Mouse (Mus musculus) CH12.LX (cell line): ENCODE data around the gene Tmem231. TPM values are rescaled to one million over a fixed set of nuclear protein-coding genes. Genes with fewer than 3 reads are reported as not detected.

Experiments
- DNase-seq: peaks from one replicate; pipeline ENCODE4 v3.0.0-alpha.2; 2013; ENCODE audit errors: extremely low read depth
- H3K27ac ChIP-seq: 2 replicates; pipeline ENCODE4 v1.5.1; 2012; ENCODE audit warnings: low read depth, mild to moderate bottlenecking, control low read depth, moderate library complexity; ENCODE audit not compliant: insufficient read depth
- H3K27me3 ChIP-seq: replicated peaks from 2 replicates; pipeline ENCODE3; 2012; ENCODE audit warnings: inconsistent platforms
- H3K36me3 ChIP-seq, 2 experiments: replicated peaks in 1 of 2; 2 replicates each; pipeline versions ENCODE3 to v1.6.1; 2012; ENCODE audit warnings: inconsistent platforms in 1 of 2, low read length in 1 of 2, mild to moderate bottlenecking in 1 of 2, mixed read lengths in 1 of 2, moderate library complexity in 1 of 2; ENCODE audit not compliant: control insufficient read depth in 1 of 2, insufficient read depth in 1 of 2
- H3K4me1 ChIP-seq, 2 experiments: 2 replicates each; pipeline ENCODE4 v1.6.1; 2012; ENCODE audit warnings: inconsistent platforms in 1 of 2, moderate library complexity in 1 of 2; ENCODE audit not compliant: insufficient read depth in 2 of 2, control insufficient read depth in 1 of 2
- H3K4me2 ChIP-seq: 2 replicates; pipeline ENCODE4 v1.6.1; 2012; ENCODE audit warnings: low read depth, mild to moderate bottlenecking, control low read depth; ENCODE audit not compliant: poor library complexity, insufficient read depth, severe bottlenecking
- H3K4me3 ChIP-seq, 3 experiments: fragments of 150-350 bp in 1 of 3; sonication (generic) in 1 of 3; replicated peaks in 1 of 3; 2 replicates each; pipeline versions ENCODE3 to v1.5.1; 2011 to 2012; ENCODE audit warnings: low read depth in 2 of 3, low read length in 2 of 3, mild to moderate bottlenecking in 2 of 3, moderate library complexity in 2 of 3, control low read depth in 1 of 3, improper control_type of control experiment in 1 of 3, inconsistent platforms in 1 of 3, mixed read lengths in 1 of 3; ENCODE audit not compliant: poor library complexity in 1 of 3
- H3K79me2 ChIP-seq: replicated peaks from 2 replicates; pipeline ENCODE4 v1.6.1; 2012; ENCODE audit warnings: mild to moderate bottlenecking, moderate library complexity; ENCODE audit not compliant: control insufficient read depth, poor library complexity, insufficient read depth, severe bottlenecking; ENCODE audit errors: extremely low read depth
- H3K9ac ChIP-seq: 2 replicates; pipeline ENCODE4 v1.6.1; 2012; ENCODE audit warnings: low read depth, mild to moderate bottlenecking, control low read depth, moderate library complexity; ENCODE audit not compliant: insufficient read depth
- H3K9me3 ChIP-seq: replicated peaks from 2 replicates; pipeline ENCODE3; 2012; ENCODE audit warnings: low read length, inconsistent platforms, mixed read lengths
- BHLHE40 ChIP-seq: IDR thresholded peaks from 2 replicates; pipeline ENCODE4 v1.6.1; 2011; ENCODE audit warnings: mild to moderate bottlenecking, low read depth, low read length, improper control_type of control experiment
- CHD2 ChIP-seq: IDR thresholded peaks from 2 replicates; pipeline ENCODE4 v1.6.1; 2011; ENCODE audit warnings: low read length, improper control_type of control experiment
- CTCF ChIP-seq, 2 experiments: IDR thresholded peaks in 1 of 2; conservative IDR thresholded peaks in 1 of 2; 2 replicates each; pipeline ENCODE4 v1.5.1; 2011 to 2012; ENCODE audit warnings: low read depth in 2 of 2, low read length in 2 of 2, improper control_type of control experiment in 1 of 2, inconsistent platforms in 1 of 2, mild to moderate bottlenecking in 1 of 2, moderate library complexity in 1 of 2
- EP300 ChIP-seq: IDR thresholded peaks from 2 replicates; pipeline ENCODE4 v1.6.1; 2011; ENCODE audit warnings: low read length, improper control_type of control experiment
- ETS1 ChIP-seq: conservative IDR thresholded peaks from 2 replicates; pipeline ENCODE4 v1.6.1; 2012; ENCODE audit warnings: low read depth, mild to moderate bottlenecking, inconsistent platforms, low read length, improper control_type of control experiment, moderate library complexity
- JUN ChIP-seq: IDR thresholded peaks from 2 replicates; pipeline ENCODE4 v1.6.1; 2011; ENCODE audit warnings: low read depth, mild to moderate bottlenecking, low read length, improper control_type of control experiment, moderate library complexity; ENCODE audit not compliant: insufficient read depth
- KAT2A ChIP-seq: IDR thresholded peaks from 2 replicates; pipeline ENCODE4 v1.6.1; 2012; ENCODE audit warnings: low read length, improper control_type of control experiment, inconsistent platforms; ENCODE audit not compliant: insufficient replicate concordance
- MAFK ChIP-seq: IDR thresholded peaks from 2 replicates; pipeline ENCODE4 v1.6.1; 2011; ENCODE audit warnings: low read length, improper control_type of control experiment; ENCODE audit not compliant: insufficient replicate concordance
- MAX ChIP-seq: IDR thresholded peaks from 2 replicates; pipeline ENCODE4 v1.6.1; 2011; ENCODE audit warnings: low read length, improper control_type of control experiment
- MEF2A ChIP-seq: IDR thresholded peaks from 2 replicates; pipeline ENCODE4 v1.6.1; 2014; ENCODE audit warnings: low read depth, mild to moderate bottlenecking, inconsistent platforms, low read length, improper control_type of control experiment, borderline replicate concordance
- MXI1 ChIP-seq: IDR thresholded peaks from 2 replicates; pipeline ENCODE4 v1.6.1; 2011; ENCODE audit warnings: mild to moderate bottlenecking, low read depth, low read length, improper control_type of control experiment
- NELFE ChIP-seq: IDR thresholded peaks from 2 replicates; pipeline ENCODE4 v1.6.1; 2011; ENCODE audit warnings: low read depth, low read length, improper control_type of control experiment
- NRF1 ChIP-seq: IDR thresholded peaks from 2 replicates; pipeline ENCODE4 v1.6.1; 2014; ENCODE audit warnings: low read depth, mild to moderate bottlenecking, inconsistent platforms, low read length, improper control_type of control experiment, moderate library complexity
- PAX5 ChIP-seq: IDR thresholded peaks from 2 replicates; pipeline ENCODE4 v1.6.1; 2012; ENCODE audit warnings: low read length, inconsistent platforms, mixed read lengths
- POLR2A ChIP-seq: IDR thresholded peaks from 2 replicates; pipeline ENCODE4 v1.6.1; 2011; ENCODE audit warnings: low read depth, mild to moderate bottlenecking, improper control_type of control experiment, low read length
- SIN3A ChIP-seq: IDR thresholded peaks from 2 replicates; pipeline ENCODE4 v1.6.1; 2012; ENCODE audit warnings: low read length, improper control_type of control experiment, inconsistent platforms
- SMC3 ChIP-seq: IDR thresholded peaks from 2 replicates; pipeline ENCODE4 v1.6.1; 2011; ENCODE audit warnings: low read depth, low read length, improper control_type of control experiment
- TCF12 ChIP-seq: IDR thresholded peaks from 2 replicates; pipeline ENCODE4 v1.6.1; 2014; ENCODE audit warnings: low read depth, mild to moderate bottlenecking, inconsistent platforms, low read length, improper control_type of control experiment
- ZKSCAN1 ChIP-seq: IDR thresholded peaks from 2 replicates; pipeline ENCODE4 v1.6.1; 2012; ENCODE audit warnings: low read depth, inconsistent platforms, low read length, improper control_type of control experiment, borderline replicate concordance
- ZMIZ1 ChIP-seq: IDR thresholded peaks from 2 replicates; pipeline ENCODE4 v1.6.1; 2012; ENCODE audit warnings: low read depth, mild to moderate bottlenecking, inconsistent platforms, low read length, improper control_type of control experiment
- ZNF384 ChIP-seq: IDR thresholded peaks from 2 replicates; pipeline ENCODE4 v1.6.1; 2012; ENCODE audit warnings: low read depth, low read length, improper control_type of control experiment, inconsistent platforms
- dilution Hi-C: fragments of 300-500 bp; cut with MboI; formaldehyde crosslinking; loops from 2 replicates; pipeline ENCODE4 v1.14.3; 2020; ENCODE audit warnings: low sequenced_read_pairs; ENCODE audit not compliant: extremely low pct_unique_long_range_greater_than_20kb, extremely low pct_ligation_motif_present
- in situ Hi-C: fragments of 300-500 bp; cut with MboI; formaldehyde crosslinking; loops from 3 replicates; pipeline ENCODE4 v1.14.3; 2019; ENCODE audit warnings: low sequenced_read_pairs, low pct_ligation_motif_present, low pct_unique_long_range_greater_than_20kb, mixed read lengths
- polyA plus RNA-seq: library from polyadenylated mRNA; unstranded; fragments of >175 nt; gene quantifications from 2 replicates; pipeline ENCODE4 v1.2.1, GENCODE M21; 2012; ENCODE audit warnings: low read depth; ENCODE audit not compliant: insufficient read length
- total RNA-seq, 2 experiments: library from RNA; depleted of rRNA; stranded (reverse); fragments of 300-350 nt in 1 of 2; fragments of >200 nt in 1 of 2; gene quantifications; 2 replicates each; pipeline ENCODE4 v1.2.3; 2012 to 2014

Gene Tmem231
- total and polyA plus RNA-seq, 3 experiments, result 3.5 to 4.3 (median 3.6) TPM

DNA sequence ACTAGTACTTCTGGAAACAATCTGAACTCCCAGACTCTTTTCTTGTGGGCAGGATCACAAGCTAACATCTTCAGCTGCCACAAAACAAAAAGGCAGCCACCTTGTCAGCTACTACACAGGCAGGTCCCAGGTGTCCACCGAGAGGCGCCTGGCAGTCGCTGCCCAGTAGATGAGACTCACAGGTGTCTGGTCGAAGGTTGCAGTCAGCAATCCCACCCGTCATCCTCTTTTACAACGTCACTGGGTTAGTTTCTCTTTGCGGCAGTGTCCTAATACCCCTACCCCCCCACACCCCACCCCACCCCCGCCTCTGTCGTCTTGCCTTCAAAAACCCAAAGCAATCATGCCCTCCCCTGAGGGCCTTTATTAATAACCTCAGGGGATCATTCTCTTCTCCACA is 57.9 kb downstream of the Tmem231 start:
- Histone ChIP-seq H3K9ac (peak overlapping the region; percentile 57), H3K4me1 (peaks cover 4 to 9% of the 10 kb centered on the region in 2 experiments; a peak in 3 of 4 replicates), H3K36me3 (peaks cover 0 to 6% of the 10 kb centered on the region in 2 experiments), H3K79me2 (no peaks in the 10 kb centered on the region), H3K27me3 (no peaks in the 10 kb centered on the region), H3K9me3 (no peaks in the 10 kb centered on the region), H3K4me3 (peak overlapping the region; percentile 73 to 92 (median 77)), H3K4me2 (peak overlapping the region; percentile 77), H3K27ac (no peak overlapping the region)
- in situ Hi-C loops, result loop anchor here (10.0 kb wide), 1 partner anchor 119 kb away; the partner anchor contains the start of gene Adat1
- dilution Hi-C loops, result no loop called here
- TF ChIP-seq KAT2A, result no peak
- no peak for TF ChIP-seq ETS1
- no peak for TF ChIP-seq POLR2A
- TF ChIP-seq ZMIZ1, result no peak
- TF ChIP-seq PAX5, result no peak
- no peak for TF ChIP-seq JUN
- TF ChIP-seq NELFE, result no peak
- no peak for TF ChIP-seq TCF12
- TF ChIP-seq EP300, result no peak
- no peak for TF ChIP-seq MAFK
- TF ChIP-seq SMC3, result no peak
- no peak for TF ChIP-seq NRF1
- TF ChIP-seq BHLHE40, result no peak
- no peak for TF ChIP-seq ZKSCAN1
- TF ChIP-seq CHD2, result no peak
- no peak for TF ChIP-seq SIN3A
- no peak for TF ChIP-seq ZNF384
- no peak for TF ChIP-seq MAX
- no peak for DNase-seq

DNA sequence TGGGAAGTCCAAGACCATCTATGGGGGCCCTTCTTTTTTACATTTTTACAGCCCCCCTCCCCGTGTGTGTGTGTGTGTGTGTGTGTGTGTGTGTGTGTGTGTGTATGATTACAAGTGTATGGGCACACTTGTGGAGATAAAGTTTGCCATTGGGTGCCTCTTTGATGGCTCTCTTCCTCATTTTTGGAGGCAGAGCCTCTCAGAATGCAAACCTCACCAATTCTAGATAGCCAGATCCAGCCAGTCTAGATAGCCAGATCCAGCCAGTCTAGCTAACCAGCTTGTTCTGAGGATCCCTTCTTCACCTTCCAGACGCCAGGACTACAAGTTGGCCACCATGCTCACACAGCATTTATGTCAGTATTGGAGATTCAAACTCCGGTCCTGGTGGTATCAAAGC is 62.4 kb downstream of the Tmem231 start:
- TF ChIP-seq MXI1 (no peak), ZKSCAN1 (no peak), MEF2A (no peak), KAT2A (no peak), PAX5 (no peak), POLR2A (no peak), ZNF384 (no peak), NELFE (no peak), CTCF (conservative IDR thresholded peaks at IDR 0.05 in 1 of 2, IDR thresholded peaks at IDR 0.05 in 1 of 2; ENCODE audit: low read depth in 2 of 2, low read length in 2 of 2) (no peak)
- in situ Hi-C loops, result loop anchor here (10.0 kb wide), 1 partner anchor 124 kb away; the partner anchor contains the start of gene Adat1
- Histone ChIP-seq H3K27me3 (no peaks in the 10 kb centered on the region), H3K9me3 (no peaks in the 10 kb centered on the region), H3K79me2 (no peaks in the 10 kb centered on the region), H3K36me3 (peaks cover 0 to 14% of the 10 kb centered on the region in 2 experiments), H3K27ac (no peak overlapping the region), H3K4me1 (peaks cover 4 to 11% of the 10 kb centered on the region in 2 experiments; a peak in 3 of 4 replicates), H3K9ac (no peak overlapping the region), H3K4me3 (no peak overlapping the region), H3K4me2 (no peak overlapping the region)
- DNase-seq, result no peak
- dilution Hi-C loops, result no loop called here
